Mouse (Mus musculus): ENCODE measurements around the gene Stt3b. TPM values are rescaled to one million over a fixed set of nuclear protein-coding genes. Genes with fewer than 3 reads are reported as not detected.
A peak's percentile ranks its signal among the peaks of the same experiment; 100 is the strongest.

Gene Stt3b
- total RNA-seq, 2 experiments from 2014 or later, result 68.6 to 69.2 TPM

DNA sequence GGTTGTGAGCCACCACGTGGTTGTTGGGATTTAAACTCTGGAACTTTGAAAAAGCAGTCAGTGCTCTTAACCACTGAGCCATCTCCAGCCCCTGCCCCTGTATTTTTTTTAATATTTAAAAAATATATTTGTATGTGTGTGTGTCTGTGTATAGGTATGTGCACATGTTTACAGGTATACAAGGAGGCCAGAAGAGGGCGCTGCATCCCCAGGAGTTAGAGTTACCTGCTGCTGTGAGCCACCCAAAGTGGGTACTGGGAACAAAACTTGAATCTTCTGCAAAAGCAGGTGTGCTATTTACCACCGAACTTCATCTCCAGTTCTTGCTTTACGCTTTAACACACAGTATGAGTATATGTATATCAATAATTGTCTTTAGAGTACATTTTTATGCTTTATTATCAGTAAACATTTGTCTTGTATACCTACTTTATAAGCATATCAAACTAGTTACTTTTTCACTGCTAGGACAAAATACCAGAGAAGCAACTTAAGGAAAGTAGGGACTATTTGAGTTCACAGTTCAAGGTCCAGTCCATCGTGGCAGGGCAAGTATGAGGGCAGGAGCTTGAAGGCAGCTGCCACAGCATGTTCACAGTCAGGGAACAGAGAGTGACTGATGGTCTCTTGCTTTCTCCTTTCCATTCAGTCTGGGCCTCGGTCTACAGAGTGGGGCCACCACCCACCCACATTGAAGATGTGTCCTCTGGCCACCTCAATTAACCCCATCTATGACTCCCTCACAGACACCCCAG, 8.6 kb upstream of the Stt3b start:
- intact Hi-C loops (cut with DNase I), result no loop called here
- DNase-seq, result no peak

DNA sequence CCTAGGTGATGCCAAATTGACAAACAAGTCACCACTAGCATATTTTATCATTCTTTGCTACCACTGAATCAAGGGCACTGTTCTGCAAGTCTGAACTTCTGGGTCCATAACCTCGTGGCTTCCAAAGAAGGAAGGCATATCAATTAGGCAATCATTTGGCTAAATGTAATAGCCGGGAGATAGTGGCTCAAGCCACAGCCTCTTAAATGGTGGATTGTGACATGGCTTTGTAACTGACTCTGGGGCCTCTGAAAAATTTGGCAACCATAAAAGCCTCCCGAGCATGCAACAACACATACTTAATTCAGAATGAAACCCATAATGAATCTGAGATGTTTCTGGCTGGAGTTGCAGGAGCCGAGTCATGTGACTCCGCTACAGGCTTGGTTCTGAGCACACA, 6.8 kb upstream of the Stt3b start:
- no peak for DNase-seq
- intact Hi-C loops (cut with DNase I), result no loop called here

DNA sequence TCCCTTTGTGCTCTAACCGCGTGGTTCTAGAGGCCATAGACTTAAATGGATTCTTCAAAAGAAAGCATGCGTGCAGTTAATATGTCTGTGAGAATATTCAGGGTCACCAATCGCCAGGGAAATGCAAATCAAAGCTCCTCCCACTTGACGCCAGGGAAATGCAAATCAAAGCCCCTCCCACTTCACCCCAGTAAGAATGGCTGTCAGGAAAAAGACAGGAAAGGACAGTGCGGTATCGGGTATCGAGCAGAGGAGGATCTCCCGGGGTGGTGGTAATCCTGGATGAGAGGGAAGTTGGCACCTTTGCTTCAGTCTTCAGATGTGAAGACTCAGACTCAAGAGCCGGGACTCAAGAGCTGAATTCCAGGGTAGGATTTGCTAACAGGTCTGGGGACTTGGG, 4.3 kb upstream of the Stt3b start:
- DNase-seq, result no peak
- intact Hi-C loops (cut with DNase I), result no loop called here

DNA sequence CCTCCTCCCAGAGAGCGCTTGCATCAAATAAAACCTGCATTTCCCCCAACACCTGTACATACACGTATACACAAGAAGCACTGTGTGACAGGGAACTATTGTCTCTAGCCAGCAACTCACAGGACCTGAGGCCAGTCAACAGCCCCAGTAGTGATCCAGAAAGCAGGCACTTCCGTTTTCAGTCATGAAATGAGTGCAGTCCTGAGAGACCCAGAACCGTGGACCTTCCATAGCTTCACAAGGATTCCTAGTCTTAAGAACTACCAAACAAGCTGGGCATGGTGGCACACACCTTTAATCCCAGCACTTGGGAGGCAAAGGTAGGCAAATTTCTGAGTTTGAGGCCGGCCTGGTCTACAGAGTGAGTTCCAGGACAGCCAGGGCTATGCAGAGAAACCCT, 3.6 kb upstream of the Stt3b start:
- no peak for DNase-seq
- intact Hi-C loops (cut with DNase I), result no loop called here

DNA sequence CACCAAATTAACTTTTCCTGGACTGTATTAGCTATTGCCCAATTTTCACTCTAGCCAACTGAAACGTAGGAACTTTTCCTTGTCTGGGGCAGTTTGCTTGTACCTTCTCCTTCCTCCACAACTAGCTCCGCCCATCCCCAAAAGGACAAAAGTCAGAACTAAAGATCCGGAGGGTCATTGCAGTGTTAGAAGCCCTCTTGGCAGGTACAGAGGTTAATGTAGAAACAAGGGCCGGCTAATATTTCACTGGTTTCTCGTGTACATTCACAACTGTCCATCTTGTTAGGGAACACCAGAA, 951 bp upstream of the Stt3b start:
- DNase-seq, result no peak
- intact Hi-C loops (cut with DNase I), result no loop called here

DNA sequence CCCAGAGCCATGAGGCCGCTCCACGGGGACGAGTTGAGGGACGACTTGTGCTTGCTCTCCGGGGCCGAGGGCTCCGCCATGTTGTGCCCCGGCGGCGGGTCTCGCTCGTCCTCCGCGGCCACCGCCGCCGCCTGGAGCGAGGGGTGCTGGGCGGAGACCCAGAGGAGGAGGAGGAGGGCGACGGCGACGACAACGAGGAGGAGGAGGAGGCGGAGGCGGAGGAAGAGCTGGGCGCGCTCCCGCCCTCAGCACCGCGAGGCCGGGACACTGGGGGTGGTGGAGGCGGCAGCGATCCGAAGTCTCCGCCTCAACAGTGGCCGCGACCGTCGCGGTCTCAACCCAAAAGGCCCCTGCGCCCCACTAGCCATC, 260 bp downstream of the Stt3b start:
- DNase-seq, result no peak
- intact Hi-C loops (cut with DNase I), result loop anchor here (5.0 kb wide), 1 partner anchor 397 kb away; no protein-coding TSS in a partner anchor

DNA sequence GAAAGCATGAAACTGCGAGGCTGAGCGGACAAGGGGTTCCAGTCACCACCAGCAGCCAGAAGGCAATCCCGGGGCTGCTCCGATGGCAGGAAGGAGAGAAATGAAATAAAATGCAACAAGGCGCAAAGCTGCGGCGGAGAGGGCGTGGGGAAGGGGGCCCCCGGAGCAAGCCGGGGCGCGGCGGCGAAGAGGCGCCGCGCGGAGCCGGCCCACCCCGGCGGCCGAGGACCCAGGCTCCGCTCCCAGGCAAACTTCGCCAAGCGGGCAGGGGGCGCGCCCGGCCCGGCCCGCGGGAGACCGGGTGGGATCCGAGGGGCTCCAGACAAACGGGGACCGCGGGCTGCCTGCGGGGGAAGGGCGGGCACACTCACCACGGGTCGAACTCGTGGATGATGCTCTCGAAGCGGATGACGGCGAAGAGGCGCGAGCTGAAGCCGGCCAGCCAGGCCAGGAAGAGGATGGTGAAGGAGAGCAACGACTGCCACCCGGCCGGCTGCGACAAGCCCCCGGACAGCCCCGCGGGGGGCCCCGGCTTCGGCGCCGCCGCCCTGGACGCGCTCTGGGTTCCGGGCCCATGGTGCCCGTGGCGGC, 745 bp downstream of the Stt3b start:
- no peak for DNase-seq
- intact Hi-C loops (cut with DNase I), result loop anchor here (5.0 kb wide), 1 partner anchor 398 kb away; no protein-coding TSS in a partner anchor

DNA sequence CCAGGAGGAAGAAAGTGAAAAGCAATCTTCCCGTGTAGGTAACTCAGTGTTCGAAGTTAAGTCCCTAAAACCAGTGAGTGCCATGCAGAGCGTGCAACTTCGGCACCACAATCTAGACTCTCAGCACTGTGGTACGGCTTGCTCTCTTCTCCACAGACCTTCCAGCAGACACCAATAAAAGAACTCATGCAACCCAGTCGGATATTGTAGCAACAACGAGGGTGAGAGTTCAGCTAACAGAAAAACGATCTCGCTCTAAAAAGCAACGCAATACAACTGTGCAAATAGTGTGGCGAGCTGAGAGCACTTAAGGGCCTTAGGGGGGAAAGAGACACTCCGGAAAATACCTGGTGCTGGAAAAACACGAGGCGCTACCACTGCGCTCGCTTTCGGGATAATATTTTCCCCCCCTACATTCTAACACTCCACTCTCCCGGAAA, 1.3 kb downstream of the Stt3b start:
- peak; percentile 38 to 43 for DNase-seq
- intact Hi-C loops (cut with DNase I), result loop anchor here (5.0 kb wide), 1 partner anchor 398 kb away; no protein-coding TSS in a partner anchor

DNA sequence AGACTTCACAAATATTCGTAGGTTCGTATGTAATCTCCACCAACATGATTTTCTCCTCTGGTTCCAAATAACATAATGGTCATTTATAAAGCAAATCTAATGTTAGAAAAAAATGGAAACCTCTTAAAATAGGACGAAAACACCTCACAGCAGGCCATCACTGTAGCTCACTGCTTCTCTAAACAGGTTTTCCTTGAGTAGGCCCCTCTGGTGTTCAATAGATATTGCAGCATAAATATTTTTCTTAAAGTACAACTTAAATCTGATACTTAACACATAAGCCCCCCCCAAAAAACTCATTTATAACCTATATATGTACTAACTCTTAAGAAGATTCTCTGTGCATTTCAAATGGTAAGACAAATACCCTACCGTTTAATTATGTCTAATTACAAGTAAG, 1.8 kb downstream of the Stt3b start:
- intact Hi-C loops (cut with DNase I), result loop anchor here (5.0 kb wide), 1 partner anchor 399 kb away; no protein-coding TSS in a partner anchor
- DNase-seq, result no peak

DNA sequence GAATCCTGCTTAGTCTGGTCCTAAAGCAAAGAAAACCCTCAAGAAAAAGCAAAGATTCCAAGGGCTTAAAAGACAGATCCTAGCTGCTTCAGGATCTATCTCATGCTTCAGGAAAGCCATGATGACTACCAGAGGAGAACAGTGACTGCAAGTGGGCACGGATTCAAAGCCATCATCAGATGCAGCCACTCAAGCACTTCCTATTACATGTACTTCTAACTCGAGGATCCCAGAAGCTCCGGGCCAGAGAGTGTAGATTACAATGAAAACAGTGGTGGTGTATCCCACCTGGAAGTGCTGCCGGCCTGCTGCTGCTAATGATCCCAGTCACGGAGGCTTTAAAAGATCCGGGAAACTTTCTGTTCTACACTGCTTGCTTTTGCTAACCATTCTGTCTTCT, 4.0 kb downstream of the Stt3b start:
- DNase-seq, result peak; percentile 58 to 61
- intact Hi-C loops (cut with DNase I), result loop anchor here (5.0 kb wide), 1 partner anchor 401 kb away; no protein-coding TSS in a partner anchor

DNA sequence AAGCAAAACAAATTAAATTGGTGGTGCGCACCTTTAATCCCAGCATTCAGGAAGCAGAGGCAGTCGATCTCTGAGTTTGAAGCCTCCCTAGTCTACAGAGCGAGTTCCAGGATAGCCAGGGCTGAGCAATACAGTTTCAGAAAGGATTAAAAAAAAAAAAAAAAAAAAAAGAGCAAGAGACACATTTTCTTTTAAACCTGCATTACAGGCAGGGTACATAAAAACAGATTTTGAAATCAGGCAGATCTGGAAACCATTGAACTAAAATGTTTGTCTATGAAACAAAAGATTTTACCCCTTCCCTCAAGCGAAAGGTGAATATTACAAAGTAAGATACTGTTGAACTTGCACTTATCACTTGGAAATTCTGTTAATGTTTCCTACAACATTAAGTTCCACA, 6.1 kb downstream of the Stt3b start:
- no peak for DNase-seq
- intact Hi-C loops (cut with DNase I), result no loop called here

DNA sequence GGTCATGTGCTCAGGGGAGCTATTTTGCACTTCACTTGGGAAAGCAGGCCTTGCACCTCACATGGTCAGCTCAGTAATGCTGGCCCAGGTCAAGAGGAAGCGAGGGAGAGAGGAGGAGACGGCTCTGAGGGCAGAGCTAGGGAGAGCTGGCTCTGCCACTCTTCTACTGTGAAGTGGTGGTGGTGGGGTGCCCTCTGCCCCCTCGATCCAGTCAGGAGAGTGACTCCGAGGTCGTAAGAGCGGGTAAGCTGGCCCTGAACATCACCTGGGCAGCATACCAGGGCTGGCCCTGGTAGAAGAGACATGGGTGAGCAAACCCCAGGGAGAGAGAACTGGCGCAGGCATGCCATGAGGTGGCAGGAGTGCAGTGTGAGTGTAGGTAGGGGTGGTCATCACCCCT, 8.6 kb downstream of the Stt3b start:
- intact Hi-C loops (cut with DNase I), result no loop called here
- no peak for DNase-seq

DNA sequence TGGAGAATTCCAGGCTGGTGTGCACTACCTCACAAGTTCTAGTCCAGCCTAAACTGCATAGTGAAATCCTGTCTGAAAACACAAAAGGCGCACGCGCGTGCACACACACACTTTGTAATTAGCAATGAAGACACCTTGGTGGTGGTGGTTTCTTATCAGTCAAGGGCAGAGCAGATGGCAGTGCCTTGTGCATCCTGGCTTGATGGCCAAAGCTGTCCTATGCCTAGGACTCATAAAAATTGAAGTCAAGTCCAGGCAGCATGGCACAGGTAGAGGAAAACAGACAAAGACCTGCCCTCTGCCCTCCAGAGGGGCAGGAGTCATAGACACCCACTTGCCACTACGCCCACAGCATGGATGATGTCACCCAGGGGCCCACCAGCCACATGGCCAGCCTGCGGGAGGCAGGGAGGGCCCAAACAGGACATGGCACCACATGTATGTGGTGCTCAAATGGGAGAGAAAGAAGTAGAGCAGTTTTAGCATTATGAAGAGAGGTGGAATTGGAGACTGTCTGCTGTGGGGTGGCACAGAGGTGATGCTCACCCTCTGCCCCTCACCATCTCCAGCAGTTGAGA, 9.1 kb downstream of the Stt3b start:
- intact Hi-C loops (cut with DNase I), result no loop called here
- no peak for DNase-seq

DNA sequence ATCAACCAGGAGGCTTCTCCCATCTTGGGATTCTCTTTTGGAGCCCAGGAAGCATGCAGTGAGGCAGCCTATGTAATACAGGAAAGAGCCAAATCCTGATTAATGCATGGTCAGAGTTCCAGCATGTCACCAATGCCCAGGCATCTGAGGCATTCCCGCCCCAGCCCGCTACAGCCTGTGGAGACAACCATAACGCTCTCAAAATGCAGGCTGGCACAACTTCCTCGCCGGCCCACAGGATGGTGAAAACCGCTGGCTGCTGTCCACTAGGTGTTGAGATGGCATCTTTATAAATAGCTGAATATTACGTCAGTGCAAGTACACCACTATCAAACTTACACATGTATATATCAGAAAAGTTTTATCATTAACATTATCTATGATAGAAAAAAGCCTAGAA, 13.5 kb downstream of the Stt3b start:
- peak in 1 of 2 experiments; percentile 37 for DNase-seq
- intact Hi-C loops (cut with DNase I), result no loop called here

DNA sequence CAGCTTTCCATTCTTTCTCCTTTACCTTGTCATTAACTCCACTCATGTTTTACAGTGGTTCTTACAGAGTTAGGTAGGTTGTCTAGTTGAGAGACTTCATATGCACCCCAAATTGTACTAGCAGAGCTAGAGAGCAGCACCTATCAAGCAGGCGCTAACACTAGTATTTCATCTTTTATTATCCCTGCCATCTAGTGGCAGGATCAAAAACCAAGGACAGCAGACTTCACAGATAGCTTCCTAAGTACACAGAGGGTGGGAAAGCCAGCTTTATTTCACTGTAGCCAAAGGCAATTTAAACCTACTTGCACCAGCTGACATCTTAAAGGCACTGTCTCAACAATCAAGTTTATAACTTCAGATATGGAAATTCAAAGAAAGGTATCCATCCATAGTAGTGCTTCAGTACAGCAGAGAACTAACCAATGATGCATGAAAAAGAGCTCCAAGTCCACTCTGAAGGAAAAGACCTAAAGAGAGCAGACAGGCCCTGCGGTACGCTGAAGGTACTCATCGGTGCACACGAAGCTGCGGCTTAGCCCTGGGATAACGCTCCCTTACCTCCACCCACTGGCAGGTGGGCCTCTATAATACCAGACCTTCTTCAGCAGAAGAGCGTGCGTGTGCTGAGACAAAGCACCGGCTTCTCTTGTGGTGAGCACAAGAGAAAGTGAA, 16.2 kb downstream of the Stt3b start:
- intact Hi-C loops (cut with DNase I), result no loop called here
- no peak for DNase-seq

DNA sequence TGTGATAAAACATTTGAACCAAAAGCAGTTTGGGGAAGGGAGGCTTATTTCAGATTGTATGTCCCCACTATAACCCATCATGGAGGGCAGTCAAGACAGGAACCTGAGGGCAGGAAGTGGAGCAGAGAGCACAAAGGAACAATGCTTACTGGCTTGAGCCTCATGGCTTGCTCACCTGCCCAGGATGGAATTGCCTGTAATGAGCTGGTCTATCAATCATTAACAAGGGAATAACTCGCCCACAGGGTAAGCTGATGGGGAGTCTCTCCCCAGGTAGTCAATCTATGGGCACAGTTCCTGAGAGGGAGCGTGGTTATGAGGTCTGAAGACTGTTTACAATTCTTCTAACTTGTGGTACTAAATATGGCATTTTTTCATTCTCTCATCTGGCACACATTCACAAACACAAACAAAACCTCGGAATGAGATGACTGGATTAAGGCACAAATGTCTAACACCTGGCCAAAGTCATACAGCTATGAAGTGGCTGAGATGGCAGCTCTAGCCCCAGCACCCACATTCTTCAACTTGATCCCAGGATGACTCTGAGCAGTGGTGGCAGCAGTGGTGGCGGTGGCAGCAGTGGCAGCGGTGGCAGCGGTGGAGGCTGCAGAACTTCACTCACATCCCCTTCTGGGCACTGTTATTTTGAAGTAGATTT, 22.3 kb downstream of the Stt3b start:
- no peak for DNase-seq
- intact Hi-C loops (cut with DNase I), result no loop called here

DNA sequence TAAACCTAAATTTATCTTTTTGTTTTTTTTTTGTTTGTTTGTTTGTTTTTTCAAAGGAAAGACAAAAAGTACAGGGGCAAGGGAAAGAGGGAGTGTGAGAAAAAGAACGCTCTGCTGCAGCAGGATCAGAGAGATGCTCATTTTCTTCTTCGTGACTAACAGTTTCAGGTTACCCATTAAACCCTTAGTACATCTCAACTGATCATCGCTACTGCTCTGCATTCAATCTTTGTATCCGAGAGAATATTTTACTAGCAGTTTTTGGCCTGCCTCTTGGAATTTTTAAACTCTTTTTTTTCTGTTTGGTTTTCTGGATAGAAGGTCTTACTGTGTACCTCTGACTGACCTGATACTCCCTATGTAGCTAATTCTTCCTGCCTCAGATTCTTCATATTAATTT, 25.8 kb downstream of the Stt3b start:
- intact Hi-C loops (cut with DNase I), result no loop called here
- no peak for DNase-seq

DNA sequence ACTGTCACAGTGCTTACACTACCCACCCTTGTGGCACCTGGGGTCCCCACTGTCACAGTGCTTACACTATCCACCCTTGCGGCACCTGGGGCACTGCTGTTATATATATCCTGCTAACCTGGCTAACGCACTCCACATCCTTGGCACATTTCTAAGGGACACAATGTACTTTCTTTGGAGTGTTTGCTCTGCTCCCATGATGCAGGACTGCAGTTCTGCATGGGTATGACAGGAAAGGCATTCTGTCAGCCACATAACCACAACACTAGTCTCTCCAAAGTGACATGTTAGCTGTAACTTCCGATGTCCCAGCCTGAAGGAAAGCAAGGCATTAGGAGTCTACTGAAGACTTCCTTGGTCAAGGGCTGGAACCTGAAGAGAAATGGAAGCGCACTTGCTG, 26.8 kb downstream of the Stt3b start:
- no peak for DNase-seq
- intact Hi-C loops (cut with DNase I), result no loop called here

DNA sequence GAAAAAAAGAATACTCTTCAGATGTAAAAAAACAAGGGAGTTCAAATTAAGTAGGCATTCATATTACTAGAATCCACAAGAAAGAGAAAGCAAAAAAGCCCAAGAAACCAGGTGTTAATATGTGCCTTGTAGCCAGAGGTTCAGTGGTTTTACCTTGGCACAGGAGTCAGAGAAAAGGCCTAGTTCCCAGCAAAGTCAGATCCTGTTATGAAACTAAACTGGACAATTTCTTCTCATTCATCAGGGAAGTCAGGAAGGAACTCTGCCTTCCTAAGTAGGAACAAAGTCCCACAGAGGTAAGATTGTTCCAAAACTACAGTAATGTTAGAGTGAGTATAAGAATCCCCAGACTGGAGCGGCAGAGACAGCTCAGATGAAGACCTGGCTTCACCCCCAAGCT, 31.6 kb downstream of the Stt3b start:
- intact Hi-C loops (cut with DNase I), result no loop called here
- DNase-seq, result no peak

DNA sequence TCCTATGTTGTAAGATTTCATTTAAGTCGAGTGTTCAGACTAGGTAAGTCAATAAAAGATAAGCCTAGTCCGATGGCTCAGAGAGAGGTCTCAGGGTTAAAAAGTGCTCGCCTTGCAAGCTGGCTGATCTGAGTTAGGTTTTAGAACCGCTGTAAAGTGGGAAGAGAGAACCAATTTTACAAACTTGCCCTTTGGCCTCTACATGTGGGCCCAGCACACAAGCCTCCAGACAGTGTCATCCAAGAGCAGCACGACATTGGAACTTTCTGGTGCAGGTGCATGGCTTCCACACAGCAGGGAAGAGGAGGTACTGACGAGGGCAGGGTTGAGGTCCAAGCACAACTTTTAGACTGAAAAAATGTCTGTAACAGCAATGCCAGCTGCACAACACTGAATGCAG, 35.4 kb downstream of the Stt3b start:
- intact Hi-C loops (cut with DNase I), result no loop called here
- no peak for DNase-seq

DNA sequence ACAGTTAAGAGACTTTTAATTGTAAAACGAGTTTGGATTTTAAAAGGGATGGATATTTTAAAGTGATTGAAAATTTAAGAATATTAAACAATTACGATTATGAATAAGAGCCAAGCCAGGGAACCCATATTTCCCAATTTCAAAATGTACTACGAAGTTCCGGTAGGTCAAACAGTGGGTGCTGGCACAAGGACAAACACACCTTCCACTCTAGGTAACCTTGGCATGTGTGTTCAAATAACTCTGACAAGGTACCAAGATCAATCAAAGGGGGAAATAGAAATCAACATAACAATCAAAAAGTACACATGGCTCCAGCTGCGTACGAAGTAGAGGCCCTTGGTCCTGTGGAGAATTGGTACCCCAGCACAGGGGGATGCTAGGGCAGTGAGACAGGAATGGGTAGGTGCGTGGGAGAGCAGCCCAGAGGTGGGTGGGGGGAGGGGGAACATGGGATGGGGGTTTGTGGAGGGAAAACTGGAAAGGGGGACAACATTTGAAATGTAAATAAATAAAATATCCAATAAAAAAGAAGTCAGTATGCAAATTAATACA, 37.0 kb downstream of the Stt3b start:
- intact Hi-C loops (cut with DNase I), result no loop called here
- DNase-seq, result no peak
